Mouse (Mus musculus) lung, adult 2 months (tissue): ENCODE measurements around the gene Hmgcs1.

Source experiments
- CTCF ChIP-seq: fragments of 200-500 bp; IDR thresholded peaks from 2 replicates; pipeline ENCODE4 v1.5.1; 2011; ENCODE audit warnings: mild to moderate bottlenecking, low read length, control low read depth; ENCODE audit not compliant: insufficient read depth
- POLR2A ChIP-seq: fragments of 200-500 bp; IDR thresholded peaks from 2 replicates; pipeline ENCODE4 v1.6.1; 2011; ENCODE audit warnings: low read depth, mild to moderate bottlenecking, control low read depth, low read length, borderline replicate concordance; ENCODE audit errors: extremely low read depth

DNA sequence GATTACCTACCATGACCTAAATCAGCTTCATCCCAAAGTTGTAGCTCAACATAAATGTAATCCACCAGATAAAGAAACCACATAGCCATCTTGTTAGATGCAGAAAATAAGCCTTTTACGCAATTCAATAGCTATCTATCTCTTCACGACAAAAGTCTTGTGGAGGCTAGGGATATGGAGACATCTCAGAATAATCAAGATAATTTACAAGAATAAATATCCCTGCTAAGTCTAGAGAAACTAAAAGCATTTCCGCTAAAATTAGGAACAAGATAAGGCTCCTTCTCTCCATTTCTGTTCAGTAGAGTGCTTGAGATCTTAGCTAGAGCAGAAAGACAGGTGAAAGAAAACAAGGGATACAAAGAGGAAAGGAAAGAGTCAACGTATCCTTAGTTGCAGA lies 56.8 kb downstream of the Hmgcs1 start:
- no peak for TF ChIP-seq POLR2A
- TF ChIP-seq CTCF = no peak
